In genomic region chr16:84919649-84920308, GRCm38 (mm10) we compare ENCODE assay signal across 14 mouse cellular contexts.
DNase-seq lines count a peak whose midpoint lies in the region; ATAC-seq and TF ChIP-seq lines count a peak whose summit lies in the region.
"Had no signal": no experiment of that assay in that cellular context is flagged by ENCODE, and none has a peak within 500 bp of the region (broad histone marks: within the 10 kb centered on the region; RNA-seq: fewer than 3 reads in every experiment).

No protein-coding gene starts in this region.

- no peaks in the 10 kb centered on the region for H3K27me3 ChIP-seq in forebrain, embryonic 10.5 days (ENCODE audit: poor library complexity, severe bottlenecking)
- no peaks in the 10 kb centered on the region for H3K27me3 ChIP-seq in forebrain, embryonic 12.5 days
- no peaks in the 10 kb centered on the region for H3K27me3 ChIP-seq in embryonic facial prominence, embryonic 15.5 days
- H3K27me3 ChIP-seq in limb, embryonic 14.5 days (ENCODE audit: control insufficient read depth, insufficient read depth, low read length), result no peaks in the 10 kb centered on the region

- no peak for DNase-seq in forebrain, embryonic 10.5 days (ENCODE audit: extremely low spot score, low spot score)
- DNase-seq in left cerebral cortex, adult 11 months (ENCODE audit: low spot score), result peak; percentile 6
- no peak for DNase-seq in left cerebral cortex, adult 9 months (ENCODE audit: low spot score in 2 of 2)
- peak; percentile 49 for DNase-seq in limb, embryonic 14.5 days (ENCODE audit: low spot score)
- no peak for DNase-seq in urinary bladder, adult 2 months (ENCODE audit: low spot score)
- no peak for DNase-seq in adrenal gland, postnatal 36 days
- DNase-seq: gastrocnemius, adult 2 months; heart, postnatal 10 days; lung, postnatal 4 days; retina, postnatal 1 day; thymus, adult 18-20 months had no signal

- H3K9ac ChIP-seq in forebrain, embryonic 12.5 days, result no peak overlapping the region
- no peak overlapping the region for H3K9ac ChIP-seq in embryonic facial prominence, embryonic 15.5 days
- H3K9ac ChIP-seq in limb, embryonic 14.5 days (ENCODE audit: low read depth, low read length, severe bottlenecking), result no peak overlapping the region

- 0 out of 2 replicates have a peak overlapping the region, but pooled peaks have one; percentile 40 for H3K27ac ChIP-seq in forebrain, embryonic 10.5 days
- no peak overlapping the region for H3K27ac ChIP-seq in forebrain, embryonic 12.5 days
- peak overlapping the region; percentile 40; the same call in 1 of the 2 replicates for H3K27ac ChIP-seq in embryonic facial prominence, embryonic 15.5 days (replicated peaks)
- H3K27ac ChIP-seq in limb, embryonic 14.5 days (replicated peaks; ENCODE audit: low read depth, low read length), result peak overlapping the region; percentile 67
- H3K27ac ChIP-seq: gastrocnemius, adult 2 months had no signal

- H3K4me1 ChIP-seq in forebrain, embryonic 10.5 days, result peaks cover 31% of the 10 kb centered on the region
- H3K4me1 ChIP-seq in forebrain, embryonic 12.5 days, result peaks cover 10% of the 10 kb centered on the region
- H3K4me1 ChIP-seq in embryonic facial prominence, embryonic 15.5 days, result 0 out of 2 replicates have a peak, but pooled peaks cover 3% of the 10 kb centered on the region
- H3K4me1 ChIP-seq in limb, embryonic 14.5 days (ENCODE audit: control insufficient read depth, insufficient read depth, low read length), result peaks cover 9% of the 10 kb centered on the region; the same call in 1 of the 2 replicates

- no peak overlapping the region for H3K4me3 ChIP-seq in forebrain, embryonic 10.5 days
- no peak overlapping the region for H3K4me3 ChIP-seq in forebrain, embryonic 12.5 days (replicated peaks)
- H3K4me3 ChIP-seq in embryonic facial prominence, embryonic 15.5 days (replicated peaks), result no peak overlapping the region
- no peak overlapping the region for H3K4me3 ChIP-seq in limb, embryonic 14.5 days (replicated peaks; ENCODE audit: low read length)
- H3K4me3 ChIP-seq: gastrocnemius, adult 2 months had no signal

- 46% methylated on average over 5 of the region's 5 CpGs for WGBS in forebrain, embryonic 10.5 days
- WGBS in forebrain, embryonic 12.5 days, result 37% methylated on average over 5 of the region's 5 CpGs
- 27% methylated on average over 5 of the region's 5 CpGs for WGBS in embryonic facial prominence, embryonic 15.5 days
- 26% methylated on average over 5 of the region's 5 CpGs for WGBS in limb, embryonic 14.5 days

- no peaks in the 10 kb centered on the region for H3K36me3 ChIP-seq in forebrain, embryonic 10.5 days (replicated peaks)
- no peaks in the 10 kb centered on the region for H3K36me3 ChIP-seq in forebrain, embryonic 12.5 days (replicated peaks)
- H3K36me3 ChIP-seq in embryonic facial prominence, embryonic 15.5 days, result no peaks in the 10 kb centered on the region
- no peaks in the 10 kb centered on the region for H3K36me3 ChIP-seq in limb, embryonic 14.5 days (ENCODE audit: control insufficient read depth, insufficient read depth, low read length)
- H3K36me3 ChIP-seq: G1E had no signal

- no peak overlapping the region for H3K4me2 ChIP-seq in forebrain, embryonic 12.5 days
- no peak overlapping the region for H3K4me2 ChIP-seq in embryonic facial prominence, embryonic 15.5 days (replicated peaks)
- no peak overlapping the region for H3K4me2 ChIP-seq in limb, embryonic 14.5 days (replicated peaks; ENCODE audit: low read depth, low read length, severe bottlenecking)

- no peak for TF ChIP-seq POLR2A in limb, embryonic 14.5 days (IDR thresholded peaks at IDR 0.05; ENCODE audit: borderline replicate concordance, extremely low read depth, insufficient read depth, insufficient read length)

- no peaks in the 10 kb centered on the region for H3K9me3 ChIP-seq in forebrain, embryonic 10.5 days
- H3K9me3 ChIP-seq in forebrain, embryonic 12.5 days, result no peaks in the 10 kb centered on the region
- H3K9me3 ChIP-seq in embryonic facial prominence, embryonic 15.5 days (replicated peaks), result no peaks in the 10 kb centered on the region
- H3K9me3 ChIP-seq in limb, embryonic 14.5 days (ENCODE audit: control insufficient read depth, low read length), result no peaks in the 10 kb centered on the region

- ATAC-seq in forebrain, embryonic 12.5 days (ENCODE audit: low FRiP score), result no peak
- ATAC-seq in embryonic facial prominence, embryonic 15.5 days (ENCODE audit: insufficient number of reproducible peaks, low FRiP score, low TSS enrichment, low read depth), result no peak; the same call in 1 of the 2 replicates
- ATAC-seq in limb, embryonic 14.5 days (ENCODE audit: low FRiP score, low read depth), result peak; percentile 83; the same call in 1 of the 2 replicates

Comparison
In these comparisons a context has a peak if more than half of its experiments do, and no peak if none do; other contexts are left out.
1. DNase-seq: peak in left cerebral cortex, adult 11 months (single experiment) and limb, embryonic 14.5 days (single experiment); none in forebrain, embryonic 10.5 days (single experiment), left cerebral cortex, adult 9 months (0 of 2), urinary bladder, adult 2 months (single experiment) and adrenal gland, postnatal 36 days (0 of 2).